Mouse (Mus musculus) MEL (cell line): ENCODE measurements around the gene Sh2d1b2. TPM values are rescaled to one million over a fixed set of nuclear protein-coding genes. Genes with fewer than 3 reads are reported as not detected.

Source experiments
- DNase-seq: peaks from one replicate; pipeline ENCODE4 v3.0.0; 2011; ENCODE audit warnings: low read depth, low spot score
- H3K27ac ChIP-seq: 2 replicates; pipeline ENCODE4 v1.5.1; 2012; ENCODE audit warnings: low read depth, mild to moderate bottlenecking, control low read depth, low read length, moderate library complexity; ENCODE audit not compliant: control insufficient read depth
- H3K27me3 ChIP-seq, 2 experiments: fragments of 150-350 bp in 1 of 2; sonication (generic) in 1 of 2; 2 replicates each; pipeline ENCODE4 v1.6.1; 2012; ENCODE audit warnings: low read length in 2 of 2, mild to moderate bottlenecking in 2 of 2, improper control_type of control experiment in 1 of 2, moderate library complexity in 1 of 2; ENCODE audit not compliant: insufficient read depth in 2 of 2, control insufficient read depth in 1 of 2
- H3K36me3 ChIP-seq, 2 experiments: 2 replicates each; pipeline ENCODE4 v1.6.1; 2012 to 2014; ENCODE audit warnings: low read length in 2 of 2, improper control_type of control experiment in 1 of 2, inconsistent platforms in 1 of 2, mild to moderate bottlenecking in 1 of 2; ENCODE audit not compliant: insufficient read depth in 2 of 2, control insufficient read depth in 1 of 2
- H3K4me1 ChIP-seq, 2 experiments: fragments of 150-350 bp in 1 of 2; sonication (generic) in 1 of 2; 2 replicates each; pipeline ENCODE4 v1.6.1; 2012; ENCODE audit warnings: low read length in 2 of 2, improper control_type of control experiment in 1 of 2, mild to moderate bottlenecking in 1 of 2; ENCODE audit not compliant: insufficient read depth in 2 of 2, control insufficient read depth in 1 of 2
- H3K4me3 ChIP-seq, 2 experiments: fragments of 150-350 bp in 1 of 2; sonication (generic) in 1 of 2; 2 replicates each; pipeline ENCODE4 v1.5.1; 2012; ENCODE audit warnings: low read depth in 2 of 2, low read length in 2 of 2, mild to moderate bottlenecking in 2 of 2, moderate library complexity in 2 of 2, control low read depth in 1 of 2, improper control_type of control experiment in 1 of 2; ENCODE audit not compliant: control insufficient read depth in 1 of 2, insufficient read depth in 1 of 2
- H3K79me2 ChIP-seq: 2 replicates; pipeline ENCODE4 v1.6.1; 2012; ENCODE audit warnings: mild to moderate bottlenecking, low read length, moderate library complexity; ENCODE audit not compliant: control insufficient read depth, poor library complexity, insufficient read depth
- H3K9ac ChIP-seq: 2 replicates; pipeline ENCODE4 v1.6.1; 2012; ENCODE audit warnings: low read depth, mild to moderate bottlenecking, control low read depth, low read length, moderate library complexity; ENCODE audit not compliant: control insufficient read depth, poor library complexity, severe bottlenecking
- H3K9me3 ChIP-seq: fragments of 150-350 bp; sonication (generic); replicated peaks from 2 replicates; pipeline ENCODE4 v1.6.1; 2012; ENCODE audit warnings: mild to moderate bottlenecking, low read length, improper control_type of control experiment, moderate library complexity; ENCODE audit not compliant: insufficient read depth
- BHLHE40 ChIP-seq: IDR thresholded peaks from 2 replicates; pipeline ENCODE4 v1.6.1; 2012; ENCODE audit warnings: low read depth, mild to moderate bottlenecking, inconsistent platforms, low read length, improper control_type of control experiment, borderline replicate concordance
- CHD1 ChIP-seq: IDR thresholded peaks from 2 replicates; pipeline ENCODE4 v1.6.1; 2012; ENCODE audit warnings: low read depth, mild to moderate bottlenecking, inconsistent platforms, low read length, improper control_type of control experiment
- CHD2 ChIP-seq: IDR thresholded peaks from 2 replicates; pipeline ENCODE4 v1.6.1; 2011; ENCODE audit warnings: low read length, improper control_type of control experiment
- CTCF ChIP-seq, 3 experiments: IDR thresholded peaks in 2 of 3; conservative IDR thresholded peaks in 1 of 3; 2 replicates each; pipeline ENCODE4 v1.5.1; 2011 to 2012; ENCODE audit warnings: low read length in 3 of 3, low read depth in 2 of 3, mild to moderate bottlenecking in 2 of 3, improper control_type of control experiment in 1 of 3, inconsistent platforms in 1 of 3, mixed read lengths in 1 of 3, moderate library complexity in 1 of 3; ENCODE audit not compliant: control insufficient read depth in 1 of 3, insufficient read depth in 1 of 3, poor library complexity in 1 of 3, severe bottlenecking in 1 of 3
- E2F4 ChIP-seq: IDR thresholded peaks from 2 replicates; pipeline ENCODE4 v1.6.1; 2011; ENCODE audit warnings: low read depth, low read length, improper control_type of control experiment, borderline replicate concordance
- ETS1 ChIP-seq: IDR thresholded peaks from 2 replicates; pipeline ENCODE4 v1.6.1; 2012; ENCODE audit warnings: low read depth, mild to moderate bottlenecking, inconsistent platforms, low read length, improper control_type of control experiment, moderate library complexity
- GABPA ChIP-seq: IDR thresholded peaks from 2 replicates; pipeline ENCODE4 v1.6.1; 2012; ENCODE audit warnings: low read depth, mild to moderate bottlenecking, inconsistent platforms, low read length, improper control_type of control experiment, moderate library complexity
- JUND ChIP-seq: IDR thresholded peaks from 2 replicates; pipeline ENCODE4 v1.6.1; 2011; ENCODE audit warnings: low read depth, mild to moderate bottlenecking, improper control_type of control experiment, low read length
- MAFK ChIP-seq: IDR thresholded peaks from 2 replicates; pipeline ENCODE4 v1.6.1; 2011; ENCODE audit warnings: low read depth, mild to moderate bottlenecking, low read length, improper control_type of control experiment, borderline replicate concordance
- MAX ChIP-seq: IDR thresholded peaks from 2 replicates; pipeline ENCODE4 v1.6.1; 2011; ENCODE audit warnings: low read length, improper control_type of control experiment
- MAZ ChIP-seq: IDR thresholded peaks from 2 replicates; pipeline ENCODE4 v1.6.1; 2012; ENCODE audit warnings: low read depth, mild to moderate bottlenecking, inconsistent platforms, low read length, improper control_type of control experiment
- MEF2A ChIP-seq: IDR thresholded peaks from 2 replicates; pipeline ENCODE4 v1.6.1; 2014; ENCODE audit warnings: low read depth, mild to moderate bottlenecking, inconsistent platforms, low read length, improper control_type of control experiment; ENCODE audit not compliant: poor library complexity, insufficient replicate concordance, severe bottlenecking; ENCODE audit errors: extremely low read depth
- MXI1 ChIP-seq: IDR thresholded peaks from 2 replicates; pipeline ENCODE4 v1.6.1; 2011; ENCODE audit warnings: mild to moderate bottlenecking, low read depth, low read length, improper control_type of control experiment
- MYB ChIP-seq: IDR thresholded peaks from 2 replicates; pipeline ENCODE4 v1.6.1; 2011; ENCODE audit warnings: mild to moderate bottlenecking, low read depth, low read length, improper control_type of control experiment
- MYC ChIP-seq: IDR thresholded peaks from 2 replicates; pipeline ENCODE4 v1.6.1; 2011; ENCODE audit warnings: low read depth, mild to moderate bottlenecking, low read length, improper control_type of control experiment, moderate library complexity
- NRF1 ChIP-seq: IDR thresholded peaks from 2 replicates; pipeline ENCODE4 v1.6.1; 2014; ENCODE audit warnings: low read depth, mild to moderate bottlenecking, inconsistent platforms, low read length, improper control_type of control experiment, moderate library complexity; ENCODE audit not compliant: poor library complexity, insufficient read depth, severe bottlenecking
- POLR2AphosphoS2 ChIP-seq: IDR thresholded peaks from 2 replicates; pipeline ENCODE4 v1.6.1; 2011; ENCODE audit warnings: low read length, improper control_type of control experiment
- POLR2AphosphoS5 ChIP-seq: IDR thresholded peaks from 2 replicates; pipeline ENCODE4 v1.6.1; 2012; ENCODE audit warnings: low read depth, borderline replicate concordance, mild to moderate bottlenecking, inconsistent platforms, low read length, moderate library complexity, mixed read lengths
- RAD21 ChIP-seq: IDR thresholded peaks from 2 replicates; pipeline ENCODE4 v1.6.1; 2011; ENCODE audit warnings: mild to moderate bottlenecking, low read depth, low read length, improper control_type of control experiment
- SIN3A ChIP-seq: IDR thresholded peaks from 2 replicates; pipeline ENCODE4 v1.6.1; 2012; ENCODE audit warnings: low read length, improper control_type of control experiment, inconsistent platforms
- TBP ChIP-seq: IDR thresholded peaks from 2 replicates; pipeline ENCODE4 v1.8.0; 2011; ENCODE audit warnings: low read depth, low read length, improper control_type of control experiment
- TCF12 ChIP-seq: IDR thresholded peaks from 2 replicates; pipeline ENCODE4 v1.6.1; 2014; ENCODE audit warnings: low read depth, mild to moderate bottlenecking, inconsistent platforms, low read length, improper control_type of control experiment, moderate library complexity
- USF1 ChIP-seq: IDR thresholded peaks from 2 replicates; pipeline ENCODE4 v1.6.1; 2014; ENCODE audit warnings: low read depth, mild to moderate bottlenecking, inconsistent platforms, low read length, improper control_type of control experiment, moderate library complexity
- ZNF384 ChIP-seq: IDR thresholded peaks from 2 replicates; pipeline ENCODE4 v1.6.1; 2012; ENCODE audit warnings: low read depth, mild to moderate bottlenecking, inconsistent platforms, low read length, improper control_type of control experiment
- polyA plus RNA-seq, 2 experiments: library from polyadenylated mRNA; stranded (reverse) in 1 of 2; unstranded in 1 of 2; fragments of >175 nt in 1 of 2; fragments of >200 nt in 1 of 2; gene quantifications; 2 replicates each; pipeline versions ENCODE4 v1.2.1 to v1.2.4; 2012; ENCODE audit warnings: low replicate concordance in 2 of 2, low read depth in 1 of 2; ENCODE audit not compliant: insufficient read length in 2 of 2, insufficient read depth in 1 of 2, missing spikeins in 1 of 2
- total RNA-seq: library from RNA; depleted of rRNA; stranded (reverse); fragments of 300-350 nt; gene quantifications from 2 replicates; pipeline ENCODE4 v1.2.3, GENCODE M21; 2012

Sh2d1b2 gene
- total and polyA plus RNA-seq, 3 experiments = not detected

- TF ChIP-seq CHD2 (no peak), POLR2AphosphoS5 (no peak)
These were observed 9.3 kb upstream of the Sh2d1b2 start (continued) for GRCm38 (mm10) chr1:170223276-170223675.

GRCm38 (mm10) chr1:170245016-170245415, 12.5 kb downstream of the Sh2d1b2 start:
- no peak overlapping the region for H3K4me3 ChIP-seq
- DNase-seq = no peak
- H3K79me2 ChIP-seq = no peaks in the 10 kb centered on the region
- no peaks in the 10 kb centered on the region for H3K27me3 ChIP-seq
- H3K36me3 ChIP-seq = no peaks in the 10 kb centered on the region
- H3K27ac ChIP-seq = no peak overlapping the region
- no peak overlapping the region for H3K9ac ChIP-seq
- no peaks in the 10 kb centered on the region for H3K9me3 ChIP-seq
- TF ChIP-seq MAX = no peak
- no peak for TF ChIP-seq ZNF384
- no peak for TF ChIP-seq CHD1
- TF ChIP-seq, all 39 proteins: peak for 0
- no peaks in the 10 kb centered on the region for H3K4me1 ChIP-seq

GRCm38 (mm10) chr1:170254893-170255559, 22.5 kb downstream of the Sh2d1b2 start:
- Histone ChIP-seq H3K4me1 (no peaks in the 10 kb centered on the region), H3K79me2 (no peaks in the 10 kb centered on the region), H3K27me3 (no peaks in the 10 kb centered on the region), H3K9me3 (no peaks in the 10 kb centered on the region), H3K36me3 (no peaks in the 10 kb centered on the region), H3K9ac (no peak overlapping the region), H3K27ac (no peak overlapping the region), H3K4me3 (no peak overlapping the region)
- TF ChIP-seq MYB = no peak
- TF ChIP-seq POLR2AphosphoS2 = no peak
- no peak for TF ChIP-seq E2F4
- no peak for TF ChIP-seq GABPA
- TF ChIP-seq TBP = no peak
- no peak for TF ChIP-seq MEF2A
- TF ChIP-seq NRF1 = no peak
- no peak for TF ChIP-seq MYC
- TF ChIP-seq ETS1 = no peak
- TF ChIP-seq TCF12 = no peak
- TF ChIP-seq MXI1 = no peak
- TF ChIP-seq JUND = no peak
- TF ChIP-seq MAFK = no peak
- TF ChIP-seq SIN3A = no peak
- no peak for TF ChIP-seq BHLHE40
- TF ChIP-seq CTCF (IDR thresholded peaks at IDR 0.05 in 2 of 3, conservative IDR thresholded peaks at IDR 0.05 in 1 of 3; ENCODE audit: control insufficient read depth in 1 of 3, insufficient read depth in 1 of 3, low read depth in 2 of 3, low read length in 3 of 3, poor library complexity in 1 of 3, severe bottlenecking in 1 of 3) = no peak
- TF ChIP-seq USF1 = no peak
- TF ChIP-seq RAD21 = no peak
- no peak for TF ChIP-seq MAZ
- no peak for DNase-seq
